Mouse (Mus musculus) ZHBTc4 (cell line): ENCODE results near the gene Pnck.

ENCODE experiments used
- DNase-seq: peaks from one replicate; pipeline ENCODE4 v3.0.0-alpha.2; 2011; ENCODE audit warnings: low read depth, low spot score

The Pnck gene

DNA sequence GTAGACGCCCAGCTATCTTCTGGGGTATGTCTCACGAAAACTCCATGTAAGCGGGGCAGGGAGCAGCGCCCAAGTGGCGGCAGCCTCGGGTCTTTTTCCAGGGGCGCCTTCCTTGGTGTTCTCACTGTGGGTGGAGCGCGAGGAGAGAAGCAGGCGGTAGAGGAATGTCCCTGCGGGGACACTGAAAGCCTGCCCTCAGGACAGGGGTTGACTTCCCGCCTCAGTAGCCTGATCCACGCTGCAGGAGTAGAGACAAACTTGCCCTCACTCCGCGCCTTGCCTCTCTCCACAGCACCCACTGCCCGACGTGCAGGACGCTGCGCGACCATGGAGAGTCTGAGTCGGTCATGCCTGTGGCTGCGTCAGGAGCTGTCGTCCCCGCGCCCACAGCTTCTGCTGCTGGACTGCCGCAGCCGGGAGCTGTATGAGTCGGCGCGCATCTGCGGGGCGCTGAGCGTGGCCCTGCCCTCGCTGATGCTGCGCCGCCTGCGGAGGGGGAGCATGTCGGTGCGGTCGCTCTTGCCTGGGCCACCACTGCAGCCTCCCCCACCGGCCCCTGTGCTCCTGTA lies 19.9 kb downstream of the Pnck start:
- peak; percentile 48 for DNase-seq

DNA sequence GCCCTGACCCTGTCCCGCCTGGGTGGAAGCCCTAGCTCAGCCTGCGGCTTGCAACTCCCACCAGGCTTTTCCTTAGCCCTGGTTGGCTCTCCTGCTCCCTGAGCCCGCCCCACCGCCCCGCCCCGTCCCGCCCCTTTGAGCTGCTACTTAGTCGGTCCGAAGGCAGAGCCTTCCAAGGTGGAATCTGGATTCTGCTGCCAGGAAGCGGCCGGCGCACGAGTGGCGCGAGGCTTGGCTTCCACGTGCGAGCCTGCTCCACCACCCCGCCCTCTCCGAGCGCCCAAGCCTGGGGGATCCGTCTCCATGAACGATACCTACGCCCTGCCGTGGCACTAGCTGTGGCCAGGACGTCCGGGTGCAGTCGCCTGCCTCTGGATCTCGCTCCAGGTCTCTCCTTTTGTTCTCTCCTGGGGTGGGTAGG lies 20.7 kb downstream of the Pnck start, which contains the start of gene Dusp9:
TSS of gene Dusp9 (plus strand) at position 165 of the 421 bp plus-strand sequence.
- peak; percentile 94 for DNase-seq

DNA sequence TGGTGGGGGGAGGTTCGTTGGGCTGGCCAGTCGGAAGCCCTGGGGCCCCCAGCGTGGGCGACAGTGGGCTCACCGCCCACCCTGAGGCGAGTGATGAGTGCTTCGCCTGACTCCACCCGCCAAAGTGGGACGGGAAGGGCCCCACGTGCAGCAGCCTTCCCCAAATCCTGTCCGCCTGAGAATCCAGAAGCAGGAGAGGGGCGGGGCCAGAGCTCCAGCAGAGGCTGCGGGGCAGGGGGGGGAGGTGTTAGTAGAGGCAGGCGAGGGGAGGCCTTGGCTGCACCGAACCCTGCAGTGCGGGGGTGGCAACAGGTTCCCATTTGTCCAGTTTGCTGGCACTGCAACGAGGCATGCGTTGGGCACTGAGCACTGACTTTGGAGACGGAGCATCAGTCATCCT lies 22.5 kb downstream of the Pnck start:
- DNase-seq: peak; percentile 38

DNA sequence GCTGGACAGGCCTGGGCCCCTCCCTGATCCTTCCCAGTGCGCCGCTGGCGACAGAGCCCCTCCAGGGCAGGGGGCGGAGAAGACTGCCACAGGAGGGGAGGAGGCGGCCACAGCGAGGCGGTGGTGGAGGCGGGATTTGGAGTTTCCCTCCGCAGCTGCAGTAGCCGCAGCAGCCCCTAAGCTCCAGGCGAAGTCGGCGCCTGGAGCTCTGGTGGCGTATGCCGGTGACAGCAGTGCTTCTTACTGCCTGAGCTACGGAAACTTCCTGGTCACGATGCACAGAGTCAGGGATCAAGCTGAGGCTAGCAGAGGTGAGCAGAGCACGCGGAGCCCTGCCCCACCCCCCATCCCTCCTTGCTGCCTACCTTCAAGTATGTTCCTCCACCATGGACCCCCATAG lies 24.5 kb downstream of the Pnck start:
- DNase-seq: peak; percentile 33

GRCm38 (mm10) chrX:73626981-73627380 lies 32.9 kb downstream of the Pnck start:
- DNase-seq: no peak

GRCm38 (mm10) chrX:73619890-73620289 lies 40.0 kb downstream of the Pnck start:
- no peak for DNase-seq

- no peak for DNase-seq
These were observed 40.5 kb downstream of the Pnck start for GRCm38 (mm10) chrX:73619401-73619800.

GRCm38 (mm10) chrX:73615876-73616275 lies 44.0 kb downstream of the Pnck start:
- DNase-seq: no peak

DNA sequence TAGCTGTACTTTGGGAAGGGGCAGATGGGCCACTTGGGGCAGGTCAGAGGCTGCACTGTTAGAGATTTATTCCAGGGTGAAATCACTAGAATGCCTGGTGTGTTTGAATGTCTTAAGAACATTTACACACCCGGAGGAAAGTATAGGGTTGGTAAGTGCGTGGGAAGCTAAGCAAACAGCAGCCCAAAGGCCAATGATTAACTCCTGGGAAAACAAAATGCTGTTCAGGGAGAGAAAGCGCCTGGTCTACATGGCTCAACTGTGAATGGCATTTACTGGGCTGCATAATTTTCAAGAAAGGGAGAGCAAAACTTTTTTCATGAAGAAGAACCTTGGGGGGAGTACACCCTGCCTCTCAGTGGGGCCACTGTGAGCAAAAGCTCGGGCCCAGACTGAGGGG lies 46.3 kb downstream of the Pnck start:
- no peak for DNase-seq
